Mouse (Mus musculus) intestine, embryonic 16.5 days (tissue): ENCODE data around the gene Caprin2. TPM values are rescaled to one million over a fixed set of nuclear protein-coding genes. Genes with fewer than 3 reads are reported as not detected.
A peak's percentile ranks its signal among the peaks of the same experiment; 100 is the strongest.

Experiments used
- ATAC-seq: fragments of 200-750 bp; cut with Nextera tagmentation; 2 replicates; pipeline ENCODE4 v1.8.0; 2017; ENCODE audit warnings: moderate TSS enrichment, moderate library complexity
- H3K27ac ChIP-seq: fragments of 300-500 bp; sonication (generic); 2 replicates; pipeline ENCODE4 v1.5.1; 2014; ENCODE audit warnings: mild to moderate bottlenecking, low read length
- H3K27me3 ChIP-seq: fragments of 300-500 bp; sonication (generic); replicated peaks from 2 replicates; pipeline ENCODE4 v1.6.1; 2014; ENCODE audit warnings: low read length, control low read depth, mixed read lengths; ENCODE audit not compliant: control insufficient read depth, insufficient read depth
- H3K36me3 ChIP-seq: fragments of 300-500 bp; sonication (generic); 2 replicates; pipeline ENCODE4 v1.6.1; 2014; ENCODE audit warnings: low read length, control low read depth; ENCODE audit not compliant: control insufficient read depth, insufficient read depth
- H3K4me1 ChIP-seq: fragments of 300-500 bp; sonication (generic); 2 replicates; pipeline ENCODE4 v1.6.1; 2014; ENCODE audit warnings: low read length, control low read depth, mixed read lengths; ENCODE audit not compliant: control insufficient read depth, insufficient read depth
- H3K4me2 ChIP-seq: fragments of 300-500 bp; sonication (generic); 2 replicates; pipeline ENCODE4 v1.6.1; 2014; ENCODE audit warnings: low read depth, low read length, control low read depth
- H3K4me3 ChIP-seq: fragments of 300-500 bp; sonication (generic); 2 replicates; pipeline ENCODE4 v1.5.1; 2014; ENCODE audit warnings: mild to moderate bottlenecking, low read length
- H3K9ac ChIP-seq: fragments of 300-500 bp; sonication (generic); 2 replicates; pipeline ENCODE4 v1.6.1; 2014; ENCODE audit warnings: low read depth, low read length
- H3K9me3 ChIP-seq: fragments of 300-500 bp; sonication (generic); 2 replicates; pipeline ENCODE4 v1.6.1; 2016; ENCODE audit warnings: low read length, control low read depth; ENCODE audit not compliant: control insufficient read depth
- whole genome bisulfite sequencing: fragments of 180-500 bp; shearing (Covaris S2); extraction: QIAGEN DNeasy Blood & Tissue Kit; methylation state at CpG from one replicate; pipeline ENCODE4 v1.1.7; 2014; 5-methylcytosine and 5-hydroxymethylcytosine counted together
- polyA plus RNA-seq: library from polyadenylated mRNA; unstranded; fragments of >200 nt; fragmentation: Nextera tagmentation; extraction: Ambion mirVana; gene quantifications from 2 replicates; pipeline ENCODE4 v1.2.1, GENCODE M21; 2015

Caprin2 gene
- polyA plus RNA-seq, 1 experiment from 2014 or later, result 14.1 TPM

- peak; percentile 99 for ATAC-seq
- Histone ChIP-seq H3K9ac (no peak overlapping the region), H3K27ac (peak overlapping the region; percentile 9; the same call in 1 of the 2 replicates), H3K36me3 (0 out of 2 replicates have a peak, but pooled peaks cover 4% of the 10 kb centered on the region), H3K4me3 (no peak overlapping the region), H3K4me2 (no peak overlapping the region), H3K27me3 (no peaks in the 10 kb centered on the region), H3K9me3 (no peaks in the 10 kb centered on the region), H3K4me1 (peaks cover 8% of the 10 kb centered on the region)
- WGBS, result 70% methylated on average over 4 of the region's 4 CpGs
Measured at GRCm38 (mm10) chr6:148818624-148819343, 77.3 kb downstream of the Caprin2 start.

DNA sequence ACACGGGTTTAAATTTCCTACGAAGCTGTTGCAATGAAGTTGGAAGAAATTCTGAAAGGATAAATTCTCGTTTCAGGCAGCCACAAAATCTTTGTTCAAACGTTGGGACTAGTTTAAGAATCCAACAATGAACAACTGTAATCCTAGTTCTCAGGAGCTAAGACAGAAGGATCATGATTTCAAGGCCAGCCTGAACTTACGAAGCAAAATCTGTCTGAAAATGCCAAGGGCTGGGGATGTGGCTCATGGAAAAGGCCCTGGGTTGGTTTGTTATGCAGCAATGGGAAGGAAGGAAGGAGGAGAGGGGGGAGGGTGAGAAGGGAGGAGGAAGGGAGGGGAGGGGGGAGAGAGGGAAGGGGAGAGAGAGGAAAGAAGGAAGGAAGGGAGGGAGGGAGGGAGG lies 79.3 kb downstream of the Caprin2 start:
- H3K4me3 ChIP-seq, result no peak overlapping the region
- 85% methylated on average over 5 of the region's 5 CpGs for WGBS
- no peaks in the 10 kb centered on the region for H3K27me3 ChIP-seq
- H3K36me3 ChIP-seq, result 0 out of 2 replicates have a peak, but pooled peaks cover 4% of the 10 kb centered on the region
- no peak for ATAC-seq
- H3K4me1 ChIP-seq, result peaks cover 8% of the 10 kb centered on the region
- no peak overlapping the region for H3K27ac ChIP-seq
- no peaks in the 10 kb centered on the region for H3K9me3 ChIP-seq
- H3K9ac ChIP-seq, result no peak overlapping the region
- H3K4me2 ChIP-seq, result no peak overlapping the region

DNA sequence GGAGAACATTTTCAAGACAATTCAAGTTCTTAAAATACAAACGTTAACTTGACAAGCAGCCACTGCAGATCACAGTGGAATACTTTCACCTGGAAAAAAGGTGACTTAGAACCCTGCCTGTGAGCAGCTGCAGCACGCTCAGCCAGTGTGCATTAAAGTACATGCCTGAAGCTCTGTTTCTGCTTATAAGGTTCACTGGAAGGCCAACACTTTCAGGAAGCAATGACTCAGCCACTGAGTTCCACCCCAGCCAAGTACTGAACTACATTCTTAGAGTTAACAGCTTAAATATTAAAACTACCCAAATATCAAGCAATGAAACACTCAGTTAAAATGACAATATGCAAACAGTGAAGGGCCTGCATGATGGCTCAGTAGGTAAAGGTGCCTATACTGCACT lies 84.9 kb downstream of the Caprin2 start:
- no peaks in the 10 kb centered on the region for H3K4me1 ChIP-seq
- H3K36me3 ChIP-seq, result peaks cover 14% of the 10 kb centered on the region; the same call in 1 of the 2 replicates
- no peak overlapping the region for H3K9ac ChIP-seq
- no peak overlapping the region for H3K4me2 ChIP-seq
- H3K4me3 ChIP-seq, result no peak overlapping the region
- ATAC-seq, result no peak
- no peaks in the 10 kb centered on the region for H3K27me3 ChIP-seq
- no peak overlapping the region for H3K27ac ChIP-seq
- 84% methylated on average over 2 of the region's 2 CpGs for WGBS
- H3K9me3 ChIP-seq, result no peaks in the 10 kb centered on the region

GRCm38 (mm10) chr6:148799773-148800172 lies 96.3 kb downstream of the Caprin2 start:
- Histone ChIP-seq H3K27ac (no peak overlapping the region), H3K4me1 (no peaks in the 10 kb centered on the region), H3K4me2 (no peak overlapping the region), H3K36me3 (0 out of 2 replicates have a peak, but pooled peaks cover 10% of the 10 kb centered on the region), H3K27me3 (no peaks in the 10 kb centered on the region), H3K9me3 (no peaks in the 10 kb centered on the region), H3K4me3 (no peak overlapping the region), H3K9ac (no peak overlapping the region)
- no peak for ATAC-seq
- 82% methylated on average over 4 of the region's 4 CpGs for WGBS

- Histone ChIP-seq H3K4me1 (no peaks in the 10 kb centered on the region), H3K4me3 (no peak overlapping the region), H3K9me3 (no peaks in the 10 kb centered on the region), H3K36me3 (0 out of 2 replicates have a peak, but pooled peaks cover 2% of the 10 kb centered on the region), H3K27me3 (no peaks in the 10 kb centered on the region), H3K4me2 (no peak overlapping the region), H3K27ac (no peak overlapping the region), H3K9ac (no peak overlapping the region)
- ATAC-seq, result no peak
- WGBS, result 94% methylated on average over 2 of the region's 2 CpGs
Measured at GRCm38 (mm10) chr6:148795145-148795544, 100.9 kb downstream of the Caprin2 start.

Other genes starting within 250 kb of the Caprin2 start
- gene Ipo8, start 64.8 kb downstream of the Caprin2 start, polyA plus RNA-seq, result 16.9 and 17.0 TPM in 2 replicates
- gene Sinhcaf, start 50.2 kb upstream of the Caprin2 start, polyA plus RNA-seq, result 76.8 and 88.5 TPM in 2 replicates
- 7.4 and 9.1 TPM in 2 replicates for gene Dennd5b, start 205.4 kb upstream of the Caprin2 start, polyA plus RNA-seq
- not detected in 2 replicates for gene Gm10203, start 233.9 kb upstream of the Caprin2 start, polyA plus RNA-seq
- gene Etfbkmt, start 243.6 kb upstream of the Caprin2 start, polyA plus RNA-seq, result 16.1 and 17.1 TPM in 2 replicates